ENCODE assay signal across 12 mouse cellular contexts in genomic region chr4:107048568-107049162, GRCm38 (mm10). TPM values are rescaled to one million over a fixed set of nuclear protein-coding genes. Genes with fewer than 3 reads are reported as not detected.
DNase-seq lines count a peak whose midpoint lies in the region; ATAC-seq and TF ChIP-seq lines count a peak whose summit lies in the region.
"Had no signal": no experiment of that assay in that cellular context is flagged by ENCODE, and none has a peak within 500 bp of the region (broad histone marks: within the 10 kb centered on the region; RNA-seq: fewer than 3 reads in every experiment).

No protein-coding gene starts in this region.

- no peaks in the 10 kb centered on the region for H3K27me3 ChIP-seq in thymus, adult 2 months (ENCODE audit: control insufficient read depth, insufficient read depth, low read length)
- H3K27me3 ChIP-seq: forebrain, embryonic 15.5 days had no signal

- TF ChIP-seq CTCF in thymus, adult 2 months (IDR thresholded peaks at IDR 0.05; ENCODE audit: borderline replicate concordance, control insufficient read depth, extremely low read depth, insufficient read depth, low read length, poor library complexity) = no peak

- no peak overlapping the region for H3K4me3 ChIP-seq in thymus, adult 2 months (ENCODE audit: control insufficient read depth, insufficient read depth, low read length)
- H3K4me3 ChIP-seq: forebrain, embryonic 15.5 days had no signal

- no peaks in the 10 kb centered on the region for H3K4me1 ChIP-seq in thymus, adult 2 months (replicated peaks; ENCODE audit: control insufficient read depth, insufficient read depth, low read length)
- H3K4me1 ChIP-seq: forebrain, embryonic 15.5 days had no signal

- peaks cover 25% of the 10 kb centered on the region for H3K36me3 ChIP-seq in thymus, adult 2 months (ENCODE audit: control insufficient read depth, insufficient read depth, low read length)

- WGBS in thymus, adult 2 months = 96% methylated on average over 11 of the region's 11 CpGs

- no peak for TF ChIP-seq POLR2A in thymus, adult 2 months (IDR thresholded peaks at IDR 0.05; ENCODE audit: control insufficient read depth, extremely low read depth, insufficient read depth, low read length, poor library complexity)

- peak; percentile 61 to 69 for DNase-seq in layer of hippocampus, postnatal 10 days (ENCODE audit: low spot score in 2 of 2)
- no peak for DNase-seq in layer of hippocampus, adult 9-10 months (ENCODE audit: low spot score)
- DNase-seq in Muller cell, postnatal 12 days (ENCODE audit: inconsistent ontology term) = peak; percentile 84
- DNase-seq in cerebellum, adult 11 months = peak; percentile 89
- DNase-seq in thymus, adult 2 months = no peak
- no peak for DNase-seq in spleen, postnatal 10 days (ENCODE audit: low spot score in 2 of 2)
- DNase-seq: liver, postnatal 0 days had no signal

- H3K27ac ChIP-seq in thymus, adult 2 months (ENCODE audit: control insufficient read depth, insufficient read depth, low read length) = no peak overlapping the region
- H3K27ac ChIP-seq: forebrain, embryonic 15.5 days had no signal

- peak; percentile 73 for ATAC-seq in granulocyte monocyte progenitor cell, adult 5-6 weeks (replicated peaks; ENCODE audit: poor library complexity, severe bottlenecking)
- ATAC-seq in megakaryocyte-erythroid progenitor cell, adult 5-6 weeks (replicated peaks; ENCODE audit: low FRiP score, low TSS enrichment, poor library complexity, severe bottlenecking) = no peak
- ATAC-seq: forebrain, embryonic 15.5 days; liver, postnatal 0 days had no signal

RNA-seq across cellular contexts. Expression of gene Mrpl37, which starts 18.0 kb away (rescaled TPM):
- total RNA-seq in layer of hippocampus, postnatal 10 days (2021) = 10 to 100 TPM; 63.5 to 74.0 TPM
- 78.5 and 105 TPM in 2 replicates for total RNA-seq in granulocyte monocyte progenitor cell, adult 5-6 weeks (2014; fragmentation: Nextera tagmentation)
- 56.6 and 61.0 TPM in 2 replicates for total RNA-seq in granulocyte monocyte progenitor cell, adult 5-6 weeks (2017)
- polyA plus RNA-seq in thymus, adult 2 months (2012; rRNA removed) = 82.5 and 94.7 TPM in 2 replicates
- 104 and 107 TPM in 2 replicates for total RNA-seq in megakaryocyte-erythroid progenitor cell, adult 5-6 weeks (2014; fragmentation: Nextera tagmentation)
- total RNA-seq in megakaryocyte-erythroid progenitor cell, adult 5-6 weeks (2017) = 61.0 and 78.5 TPM in 2 replicates

RNA-seq across cellular contexts. Expression of gene Cyb5rl, which starts 18.1 kb away (rescaled TPM):
- total RNA-seq in layer of hippocampus, postnatal 10 days (2021) = 10 to 100 TPM in 1 of 2 experiments, 1 to 10 TPM in 1; 9.6 to 10.5 TPM
- 8.8 and 10.4 TPM in 2 replicates for total RNA-seq in granulocyte monocyte progenitor cell, adult 5-6 weeks (2014; fragmentation: Nextera tagmentation)
- total RNA-seq in granulocyte monocyte progenitor cell, adult 5-6 weeks (2017) = 7.2 and 10.9 TPM in 2 replicates
- 7.4 and 9.4 TPM in 2 replicates for polyA plus RNA-seq in thymus, adult 2 months (2012; rRNA removed)
- 8.1 and 11.5 TPM in 2 replicates for total RNA-seq in megakaryocyte-erythroid progenitor cell, adult 5-6 weeks (2014; fragmentation: Nextera tagmentation)
- 6.6 and 12.8 TPM in 2 replicates for total RNA-seq in megakaryocyte-erythroid progenitor cell, adult 5-6 weeks (2017)

RNA-seq across cellular contexts. Expression of gene Cdcp2, which starts 48.0 kb away (rescaled TPM):
- not detected for total RNA-seq in layer of hippocampus, postnatal 10 days (2021)
- not detected in 2 replicates for total RNA-seq in granulocyte monocyte progenitor cell, adult 5-6 weeks (2014; fragmentation: Nextera tagmentation)
- not detected in 2 replicates for total RNA-seq in granulocyte monocyte progenitor cell, adult 5-6 weeks (2017)
- polyA plus RNA-seq in thymus, adult 2 months (2012; rRNA removed) = 0.33 and 0.46 TPM in 2 replicates
- not detected in 2 replicates for total RNA-seq in megakaryocyte-erythroid progenitor cell, adult 5-6 weeks (2014; fragmentation: Nextera tagmentation)
- total RNA-seq in megakaryocyte-erythroid progenitor cell, adult 5-6 weeks (2017) = not detected in 2 replicates
- polyA plus RNA-seq: forebrain, embryonic 15.5 days; large intestine, adult 2 months; liver, postnatal 0 days; neural tube, embryonic 14.5 days had no signal

Comparison
In these comparisons a context has a peak if more than half of its experiments do, and no peak if none do; other contexts are left out.
1. DNase-seq: peak in layer of hippocampus, postnatal 10 days (2 of 2), Muller cell, postnatal 12 days (single experiment) and cerebellum, adult 11 months (single experiment); none in layer of hippocampus, adult 9-10 months (single experiment), thymus, adult 2 months (single experiment) and spleen, postnatal 10 days (0 of 2).